Mouse (Mus musculus): ENCODE data around the gene Gm3629.
"Not testable (repeated sequence)": the region's sequence is repeated elsewhere in the genome, so short reads cannot be mapped to it uniquely, and the experiment has no call there.

The Gm3629 gene

DNA sequence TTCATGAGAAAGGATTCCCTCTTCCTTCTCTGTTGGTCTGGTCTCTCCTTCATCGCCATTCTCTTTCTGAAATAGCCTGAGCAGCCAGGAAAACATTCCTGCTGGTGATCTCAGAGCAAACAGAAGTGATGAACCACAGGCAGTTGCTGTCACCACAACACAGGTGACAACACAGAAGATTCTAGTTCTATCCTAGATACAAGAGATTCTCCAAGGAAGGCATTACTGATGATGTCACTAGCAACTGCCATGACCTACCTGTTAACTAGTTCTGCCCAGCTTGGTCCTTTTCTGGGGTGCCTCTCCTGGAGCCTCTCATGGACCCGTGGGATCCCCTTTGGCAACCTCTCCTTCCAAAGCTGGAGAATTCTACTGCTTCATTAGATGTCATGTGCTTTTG lies at the start of gene Gm3629:
TSS of gene Gm3629 (minus strand) at position 101 of the 400 bp plus-strand sequence.
- not testable (repeated sequence) for DNase-seq

DNA sequence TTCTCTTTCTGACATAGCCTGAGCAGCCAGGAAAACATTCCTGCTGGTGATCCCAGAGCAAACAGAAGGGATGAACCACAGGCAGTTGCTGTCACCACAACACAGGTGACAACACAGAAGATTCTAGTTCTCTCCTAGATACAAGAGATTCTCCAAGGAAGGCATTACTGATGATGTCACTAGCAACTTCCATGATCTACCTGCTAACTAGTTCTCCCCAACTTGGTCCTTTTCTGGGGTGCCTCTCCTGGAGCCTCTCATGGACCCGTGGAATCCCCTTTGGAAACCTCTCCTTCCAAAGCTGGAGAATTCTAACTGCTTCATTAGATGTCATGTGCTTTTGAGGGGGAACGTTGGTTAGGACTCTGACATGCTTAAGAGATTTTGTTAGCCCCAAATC lies 31.9 kb upstream of the Gm3629 start, which contains the start of gene Gm3460:
TSS of gene Gm3460 (minus strand) at position 101 of the 400 bp plus-strand sequence.
- DNase-seq = not testable (repeated sequence)

- DNase-seq = peak in 1 of 2 experiments; percentile 0
Observed at GRCm38 (mm10) chr14:6606436-6606835, 16.0 kb upstream of the Gm3629 start.

- DNase-seq = peak in 1 of 2 experiments; percentile 2
Observed at GRCm38 (mm10) chr14:6605004-6605403, 14.6 kb upstream of the Gm3629 start.

GRCm38 (mm10) chr14:6604551-6604950 lies 14.1 kb upstream of the Gm3629 start:
- DNase-seq = peak; percentile 8 to 29

DNA sequence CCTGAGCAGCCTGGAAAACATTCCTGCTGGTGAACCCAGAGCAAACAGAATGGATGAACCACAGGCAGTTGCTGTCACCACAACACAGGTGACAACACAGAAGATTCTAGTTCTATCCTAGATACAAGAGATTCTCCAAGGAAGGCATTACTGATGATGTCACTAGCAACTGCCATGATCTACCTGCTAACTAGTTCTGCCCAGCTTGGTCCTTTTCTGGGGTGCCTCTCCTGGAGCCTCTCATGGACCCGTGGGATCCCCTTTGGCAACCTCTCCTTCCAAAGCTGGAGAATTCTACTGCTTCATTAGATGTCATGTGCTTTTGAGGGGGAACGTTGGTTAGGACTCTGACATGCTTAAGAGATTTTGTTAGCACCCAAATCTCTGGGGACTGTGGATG lies 53.2 kb downstream of the Gm3629 start, which contains the start of gene Gm8356:
TSS of gene Gm8356 (minus strand) at position 101 of the 400 bp plus-strand sequence.
- DNase-seq = not testable (repeated sequence)
